In the genomic region with DNA sequence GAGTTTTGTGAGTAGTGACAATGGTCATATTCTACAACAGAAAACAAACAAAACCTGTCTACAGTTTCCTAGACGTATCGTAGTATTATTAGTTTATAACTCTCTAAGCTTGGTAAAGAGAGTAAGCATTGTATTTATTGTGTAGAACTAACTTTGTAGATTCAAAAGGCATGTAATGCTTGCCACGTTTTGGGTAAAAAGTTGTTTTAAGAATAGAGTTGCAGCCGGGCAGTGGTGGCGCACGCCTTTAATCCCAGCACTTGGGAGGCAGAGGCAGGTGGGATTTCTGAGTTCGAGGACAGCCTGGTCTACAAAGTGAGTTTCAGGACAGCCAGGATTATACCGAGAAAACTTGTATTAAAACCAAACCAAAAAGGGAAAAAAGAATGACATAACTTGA, we compare ENCODE assay signal across 8 mouse cellular contexts. TPM values are rescaled to one million over a fixed set of nuclear protein-coding genes. Genes with fewer than 3 reads are reported as not detected.
A peak's percentile ranks its signal among the peaks of the same experiment; 100 is the strongest.
DNase-seq lines count a peak whose midpoint lies in the region; ATAC-seq and TF ChIP-seq lines count a peak whose summit lies in the region.

No protein-coding gene starts in this region.

- DNase-seq in heart, adult 11 months: no peak
- no peak for DNase-seq in forebrain, embryonic 14.5 days (ENCODE audit: low spot score)
- DNase-seq in layer of hippocampus, adult 11-12 months (ENCODE audit: low spot score): no peak
- DNase-seq in urinary bladder, postnatal 25 days (ENCODE audit: low spot score): no peak
- no peak for DNase-seq in right cerebral cortex, postnatal 10 days (ENCODE audit: low spot score in 2 of 2)

- H3K9ac ChIP-seq in heart, embryonic 14.5 days (ENCODE audit: low read length): peak overlapping the region; percentile 72
- H3K9ac ChIP-seq in ES-Bruce4 (ENCODE audit: low read depth, poor library complexity, severe bottlenecking): peak overlapping the region; percentile 79
- H3K9ac ChIP-seq in forebrain, embryonic 14.5 days (ENCODE audit: low read length): peak overlapping the region; percentile 79
- peak overlapping the region; percentile 81 for H3K9ac ChIP-seq in liver, embryonic 15.5 days

- peak overlapping the region; percentile 67 for H3K4me2 ChIP-seq in heart, embryonic 14.5 days (ENCODE audit: low read length)
- H3K4me2 ChIP-seq in forebrain, embryonic 14.5 days (ENCODE audit: low read length): peak overlapping the region; percentile 64
- peak overlapping the region; percentile 70 for H3K4me2 ChIP-seq in liver, embryonic 15.5 days

- H3K27me3 ChIP-seq in heart, embryonic 14.5 days (ENCODE audit: control insufficient read depth, insufficient read depth, low read length): no peaks in the 10 kb centered on the region
- no peaks in the 10 kb centered on the region for H3K27me3 ChIP-seq in ES-Bruce4 (ENCODE audit: control insufficient read depth, insufficient read depth, low read length, poor library complexity, severe bottlenecking)
- no peaks in the 10 kb centered on the region for H3K27me3 ChIP-seq in forebrain, embryonic 14.5 days (replicated peaks; ENCODE audit: control insufficient read depth, insufficient read depth, low read length)
- no peaks in the 10 kb centered on the region for H3K27me3 ChIP-seq in liver, embryonic 15.5 days

- no peak for TF ChIP-seq EP300 in ES-Bruce4 (IDR thresholded peaks at IDR 0.05; ENCODE audit: insufficient read depth, low read depth, low read length)

- TF ChIP-seq POLR2A in ES-Bruce4 (IDR thresholded peaks at IDR 0.05; ENCODE audit: insufficient read depth, low read length): no peak

- no peaks in the 10 kb centered on the region for H3K9me3 ChIP-seq in heart, embryonic 14.5 days (ENCODE audit: control insufficient read depth, low read length)
- H3K9me3 ChIP-seq in ES-Bruce4 (replicated peaks; ENCODE audit: control insufficient read depth, insufficient read depth, low read length, poor library complexity, severe bottlenecking): no peaks in the 10 kb centered on the region
- no peaks in the 10 kb centered on the region for H3K9me3 ChIP-seq in forebrain, embryonic 14.5 days (replicated peaks; ENCODE audit: control insufficient read depth, low read length)
- no peaks in the 10 kb centered on the region for H3K9me3 ChIP-seq in liver, embryonic 15.5 days (replicated peaks)

- no peak overlapping the region for H3K27ac ChIP-seq in heart, embryonic 14.5 days (replicated peaks in 1 of 2; ENCODE audit: control insufficient read depth in 1 of 2, insufficient read depth in 1 of 2, low read depth in 2 of 2, low read length in 2 of 2)
- peak overlapping the region; percentile 75; the same call in 1 of the 2 replicates for H3K27ac ChIP-seq in ES-Bruce4 (ENCODE audit: insufficient read depth, low read length)
- H3K27ac ChIP-seq in forebrain, embryonic 14.5 days (ENCODE audit: low read depth, low read length): no peak overlapping the region
- no peak overlapping the region; the same call in 1 of the 2 replicates for H3K27ac ChIP-seq in liver, embryonic 15.5 days (replicated peaks)

- peaks cover 4 to 8% of the 10 kb centered on the region in 2 experiments; a peak in 3 of 4 replicates for H3K4me1 ChIP-seq in heart, embryonic 14.5 days (ENCODE audit: control insufficient read depth in 2 of 2, insufficient read depth in 2 of 2, low read length in 2 of 2)
- no peaks in the 10 kb centered on the region for H3K4me1 ChIP-seq in ES-Bruce4 (ENCODE audit: control insufficient read depth, insufficient read depth, low read length)
- H3K4me1 ChIP-seq in forebrain, embryonic 14.5 days (ENCODE audit: control insufficient read depth, insufficient read depth, low read length): peaks cover 4% of the 10 kb centered on the region
- H3K4me1 ChIP-seq in liver, embryonic 15.5 days (replicated peaks): peaks cover 9% of the 10 kb centered on the region

- ATAC-seq in heart, embryonic 14.5 days (ENCODE audit: insufficient number of reproducible peaks, insufficient read depth, low FRiP score, low read depth): no peak
- ATAC-seq in forebrain, embryonic 14.5 days: no peak
- ATAC-seq in liver, embryonic 15.5 days (ENCODE audit: insufficient read depth): no peak

- 10% methylated on average over 8 of the region's 8 CpGs for WGBS in heart, embryonic 14.5 days
- WGBS in forebrain, embryonic 14.5 days: 12% methylated on average over 8 of the region's 8 CpGs
- 6% methylated on average over 8 of the region's 8 CpGs for WGBS in liver, embryonic 15.5 days (ENCODE audit: insufficient replicate concordance)

- peaks cover 23% of the 10 kb centered on the region for H3K36me3 ChIP-seq in heart, embryonic 14.5 days (ENCODE audit: control insufficient read depth, insufficient read depth, low read length)
- peaks cover 16% of the 10 kb centered on the region for H3K36me3 ChIP-seq in ES-Bruce4 (ENCODE audit: control insufficient read depth, insufficient read depth, low read length, poor library complexity, severe bottlenecking)
- peaks cover 17% of the 10 kb centered on the region for H3K36me3 ChIP-seq in forebrain, embryonic 14.5 days (ENCODE audit: control insufficient read depth, insufficient read depth, low read length)
- peaks cover 19% of the 10 kb centered on the region for H3K36me3 ChIP-seq in liver, embryonic 15.5 days (replicated peaks)

- peak overlapping the region; percentile 61 to 74 for H3K4me3 ChIP-seq in heart, embryonic 14.5 days (ENCODE audit: control insufficient read depth in 1 of 2, insufficient read depth in 1 of 2, low read depth in 1 of 2, low read length in 2 of 2)
- H3K4me3 ChIP-seq in ES-Bruce4 (ENCODE audit: low read depth, low read length): peak overlapping the region; percentile 81
- H3K4me3 ChIP-seq in forebrain, embryonic 14.5 days (ENCODE audit: low read depth, low read length): peak overlapping the region; percentile 87
- peak overlapping the region; percentile 96 for H3K4me3 ChIP-seq in liver, embryonic 15.5 days (replicated peaks)

- TF ChIP-seq CTCF in ES-Bruce4 (IDR thresholded peaks at IDR 0.05; ENCODE audit: low read depth, low read length): no peak

RNA-seq across cellular contexts. Expression of gene Nup35, which starts 22.4 kb away (rescaled TPM):
- 18.8 and 20.6 TPM in 2 replicates for polyA plus RNA-seq in heart, embryonic 14.5 days (2014; fragmentation: Nextera tagmentation; extraction: Ambion mirVana)
- 44.9 and 50.5 TPM in 2 replicates for polyA plus RNA-seq in ES-Bruce4 (2011; ENCODE audit: insufficient read depth, insufficient read length, low read depth, missing spikeins)
- 66.1 and 66.6 TPM in 2 replicates for polyA plus RNA-seq in forebrain, embryonic 14.5 days (2014; fragmentation: Nextera tagmentation; extraction: Ambion mirVana)
- 27.2 and 27.9 TPM in 2 replicates for polyA plus RNA-seq in liver, embryonic 15.5 days (2015; fragmentation: Nextera tagmentation; extraction: Ambion mirVana)

RNA-seq across cellular contexts. Expression of gene Dusp19, which starts 22.6 kb away (rescaled TPM):
- polyA plus RNA-seq in heart, embryonic 14.5 days (2014; fragmentation: Nextera tagmentation; extraction: Ambion mirVana): 12.5 and 14.0 TPM in 2 replicates
- polyA plus RNA-seq in ES-Bruce4 (2011; ENCODE audit: insufficient read depth, insufficient read length, low read depth, missing spikeins): 19.8 and 20.1 TPM in 2 replicates
- 18.8 and 19.7 TPM in 2 replicates for polyA plus RNA-seq in forebrain, embryonic 14.5 days (2014; fragmentation: Nextera tagmentation; extraction: Ambion mirVana)
- 4.3 and 5.1 TPM in 2 replicates for polyA plus RNA-seq in liver, embryonic 15.5 days (2015; fragmentation: Nextera tagmentation; extraction: Ambion mirVana)

RNA-seq across cellular contexts. Expression of gene Nckap1, which starts 58.2 kb away (rescaled TPM):
- 48.4 and 54.2 TPM in 2 replicates for polyA plus RNA-seq in heart, embryonic 14.5 days (2014; fragmentation: Nextera tagmentation; extraction: Ambion mirVana)
- 151 and 160 TPM in 2 replicates for polyA plus RNA-seq in ES-Bruce4 (2011; ENCODE audit: insufficient read depth, insufficient read length, low read depth, missing spikeins)
- 71.3 and 76.9 TPM in 2 replicates for polyA plus RNA-seq in forebrain, embryonic 14.5 days (2014; fragmentation: Nextera tagmentation; extraction: Ambion mirVana)
- polyA plus RNA-seq in liver, embryonic 15.5 days (2015; fragmentation: Nextera tagmentation; extraction: Ambion mirVana): 12.9 and 14.7 TPM in 2 replicates
